Mouse (Mus musculus): ENCODE data around the gene Arpc4.

Arpc4 gene

GRCm38 (mm10) chr6:113364518-113365135, 13.3 kb upstream of the Arpc4 start:
- DNase-seq (ENCODE audit: low read depth): peak; percentile 29

- DNase-seq (ENCODE audit: low read depth): no peak
Measured at GRCm38 (mm10) chr6:113366639-113367038, 11.3 kb upstream of the Arpc4 start.

GRCm38 (mm10) chr6:113367574-113367973, 10.3 kb upstream of the Arpc4 start:
- DNase-seq (ENCODE audit: low read depth): no peak

- no peak for DNase-seq (ENCODE audit: low read depth)
Measured at GRCm38 (mm10) chr6:113368124-113368523, 9.8 kb upstream of the Arpc4 start.

GRCm38 (mm10) chr6:113368577-113368976, 9.3 kb upstream of the Arpc4 start:
- no peak for DNase-seq (ENCODE audit: low read depth)

- DNase-seq (ENCODE audit: low read depth): no peak
Measured at GRCm38 (mm10) chr6:113370194-113370929, 7.6 kb upstream of the Arpc4 start.

GRCm38 (mm10) chr6:113373491-113373890, 4.4 kb upstream of the Arpc4 start:
- DNase-seq (ENCODE audit: low read depth): no peak

GRCm38 (mm10) chr6:113377172-113377495, 781 bp upstream of the Arpc4 start:
- no peak for DNase-seq (ENCODE audit: low read depth)

- peak; percentile 46 for DNase-seq (ENCODE audit: low read depth)
Measured at GRCm38 (mm10) chr6:113379246-113379645, 1.3 kb downstream of the Arpc4 start.

- DNase-seq (ENCODE audit: low read depth): no peak
Measured at GRCm38 (mm10) chr6:113380480-113380879, 2.6 kb downstream of the Arpc4 start.

- DNase-seq (ENCODE audit: low read depth): no peak
Measured at GRCm38 (mm10) chr6:113384351-113384927, 6.5 kb downstream of the Arpc4 start.

GRCm38 (mm10) chr6:113385160-113385714, 7.3 kb downstream of the Arpc4 start:
- no peak for DNase-seq (ENCODE audit: low read depth)

- no peak for DNase-seq (ENCODE audit: low read depth)
Measured at GRCm38 (mm10) chr6:113386025-113386424, 8.1 kb downstream of the Arpc4 start.

GRCm38 (mm10) chr6:113388960-113389359, 11.0 kb downstream of the Arpc4 start, which contains the start of gene Ttll3:
Ttll3 (plus strand) TSS chr6:113389260.
- no peak for DNase-seq (ENCODE audit: low read depth)

GRCm38 (mm10) chr6:113390715-113391114, 12.8 kb downstream of the Arpc4 start:
- no peak for DNase-seq (ENCODE audit: low read depth)

- no peak for DNase-seq (ENCODE audit: low read depth)
Measured at GRCm38 (mm10) chr6:113392015-113392386, 14.1 kb downstream of the Arpc4 start.

- DNase-seq (ENCODE audit: low read depth): no peak
Measured at GRCm38 (mm10) chr6:113392387-113393071, 14.6 kb downstream of the Arpc4 start.

- DNase-seq (ENCODE audit: low read depth): no peak
Measured at GRCm38 (mm10) chr6:113393951-113394350, 16.0 kb downstream of the Arpc4 start.

GRCm38 (mm10) chr6:113394811-113395210, 16.9 kb downstream of the Arpc4 start:
- DNase-seq (ENCODE audit: low read depth): no peak

- no peak for DNase-seq (ENCODE audit: low read depth)
Measured at GRCm38 (mm10) chr6:113395501-113395900, 17.6 kb downstream of the Arpc4 start.

- no peak for DNase-seq (ENCODE audit: low read depth)
Measured at GRCm38 (mm10) chr6:113396270-113397030, 18.5 kb downstream of the Arpc4 start.

GRCm38 (mm10) chr6:113402094-113402493, 24.2 kb downstream of the Arpc4 start:
- no peak for DNase-seq (ENCODE audit: low read depth)
